Mouse (Mus musculus) lung, embryonic 16.5 days (tissue): ENCODE results near the gene Twnk. TPM values are rescaled to one million over a fixed set of nuclear protein-coding genes. Genes with fewer than 3 reads are reported as not detected.

ENCODE experiments used
- ATAC-seq: fragments of 200-750 bp; cut with Nextera tagmentation; 2 replicates; pipeline ENCODE4 v1.8.0; 2017; ENCODE audit warnings: low read depth, mild to moderate bottlenecking, moderate library complexity
- H3K27ac ChIP-seq: fragments of 300-500 bp; sonication (generic); 2 replicates; pipeline ENCODE4 v1.5.1; 2014; ENCODE audit warnings: mild to moderate bottlenecking, control low read depth, low read length
- H3K27me3 ChIP-seq: fragments of 300-500 bp; sonication (generic); 2 replicates; pipeline ENCODE4 v1.6.1; 2014; ENCODE audit warnings: low read depth, low read length, mixed read lengths; ENCODE audit not compliant: control insufficient read depth, insufficient read depth
- H3K36me3 ChIP-seq: fragments of 300-500 bp; sonication (generic); 2 replicates; pipeline ENCODE4 v1.6.1; 2014; ENCODE audit warnings: low read length; ENCODE audit not compliant: control insufficient read depth, insufficient read depth
- H3K4me1 ChIP-seq: fragments of 300-500 bp; sonication (generic); replicated peaks from 2 replicates; pipeline ENCODE4 v1.6.1; 2014; ENCODE audit warnings: low read length, mixed read lengths; ENCODE audit not compliant: control insufficient read depth, insufficient read depth
- H3K4me2 ChIP-seq: fragments of 300-500 bp; sonication (generic); 2 replicates; pipeline ENCODE4 v1.6.1; 2014; ENCODE audit warnings: low read depth, low read length, control low read depth
- H3K4me3 ChIP-seq: fragments of 300-500 bp; sonication (generic); 2 replicates; pipeline ENCODE4 v1.5.1; 2014; ENCODE audit warnings: mild to moderate bottlenecking, low read length, control low read depth
- H3K9ac ChIP-seq: fragments of 300-500 bp; sonication (generic); 2 replicates; pipeline ENCODE4 v1.6.1; 2014; ENCODE audit warnings: low read length, control low read depth
- H3K9me3 ChIP-seq: fragments of 300-500 bp; sonication (generic); 2 replicates; pipeline ENCODE4 v1.6.1; 2016; ENCODE audit warnings: low read length; ENCODE audit not compliant: control insufficient read depth
- WGBS: fragments of 180-500 bp; shearing (Covaris S2); extraction: QIAGEN DNeasy Blood & Tissue Kit; methylation state at CpG from one replicate; pipeline ENCODE4 v1.1.7; 2014; 5-methylcytosine and 5-hydroxymethylcytosine counted together
- polyA plus RNA-seq: library from polyadenylated mRNA; unstranded; fragments of >200 nt; fragmentation: Nextera tagmentation; extraction: Ambion mirVana; gene quantifications from 2 replicates; pipeline ENCODE4 v1.2.1, GENCODE M21; 2015

The Twnk gene
- polyA plus RNA-seq, 1 experiment from 2014 or later, result 19.8 TPM

- Histone ChIP-seq H3K27me3 (peaks cover 29% of the 10 kb centered on the region), H3K27ac (no peak overlapping the region)
These were observed 39.0 kb downstream of the Twnk start for GRCm38 (mm10) chr19:45044389-45044927.

GRCm38 (mm10) chr19:45045236-45045635, 39.8 kb downstream of the Twnk start:
- Histone ChIP-seq H3K27ac (no peak overlapping the region), H3K36me3 (no peaks in the 10 kb centered on the region), H3K4me1 (peaks cover 20% of the 10 kb centered on the region), H3K4me2 (no peak overlapping the region), H3K9ac (no peak overlapping the region), H3K27me3 (peaks cover 22% of the 10 kb centered on the region), H3K9me3 (no peaks in the 10 kb centered on the region), H3K4me3 (no peak overlapping the region)
- 34% methylated on average over 15 of the region's 15 CpGs for WGBS
- no peak for ATAC-seq

More at GRCm38 (mm10) chr19:45044389-45044927, 39.0 kb downstream of the Twnk start:
- Histone ChIP-seq H3K36me3 (no peaks in the 10 kb centered on the region), H3K4me3 (no peak overlapping the region), H3K4me1 (peaks cover 20% of the 10 kb centered on the region), H3K4me2 (no peak overlapping the region), H3K9ac (no peak overlapping the region), H3K9me3 (no peaks in the 10 kb centered on the region)
- WGBS, result 58% methylated on average over 11 of the region's 11 CpGs
- no peak for ATAC-seq

GRCm38 (mm10) chr19:45045651-45046050, 40.2 kb downstream of the Twnk start, which contains the start of gene Pdzd7:
Pdzd7 (minus strand) TSS chr19:45045717.
- Histone ChIP-seq H3K27ac (no peak within 1 kb of the TSS), H3K4me1 (peaks cover 20% of the 10 kb centered on the region), H3K27me3 (peaks cover 17% of the 10 kb centered on the region), H3K36me3 (no peaks in the 10 kb centered on the region), H3K4me3 (peak within 1 kb of the TSS; percentile 58), H3K9ac (peak within 1 kb of the TSS; percentile 69), H3K4me2 (peak within 1 kb of the TSS; percentile 79), H3K9me3 (no peaks in the 10 kb centered on the region)
- WGBS, result 76% methylated on average over 5 of the region's 5 CpGs
- ATAC-seq, result no peak

- Histone ChIP-seq H3K9ac (peak overlapping the region; percentile 69), H3K27me3 (peaks cover 17% of the 10 kb centered on the region), H3K4me1 (peaks cover 20% of the 10 kb centered on the region), H3K36me3 (no peaks in the 10 kb centered on the region), H3K9me3 (no peaks in the 10 kb centered on the region), H3K4me3 (peak overlapping the region; percentile 58), H3K4me2 (peak overlapping the region; percentile 79), H3K27ac (peak overlapping the region; percentile 94)
- ATAC-seq, result peak; percentile 52
- under 1% methylated on average over 34 of the region's 34 CpGs for WGBS
These were observed 41.3 kb downstream of the Twnk start for GRCm38 (mm10) chr19:45046523-45047321.

GRCm38 (mm10) chr19:45047417-45047934, 42.0 kb downstream of the Twnk start, which contains the start of gene Sfxn3:
Sfxn3 (plus strand) TSS chr19:45047503.
- peak within 1 kb of the TSS; percentile 58 for H3K4me3 ChIP-seq
- peaks cover 2% of the 10 kb centered on the region; the same call in 1 of the 2 replicates for H3K36me3 ChIP-seq
- peak; percentile 84 for ATAC-seq
- no peaks in the 10 kb centered on the region for H3K9me3 ChIP-seq
- peaks cover 17% of the 10 kb centered on the region for H3K27me3 ChIP-seq
- WGBS, result 0% methylated on average over 26 of the region's 26 CpGs
- H3K4me2 ChIP-seq, result peak within 1 kb of the TSS; percentile 79
- peak within 1 kb of the TSS; percentile 94 for H3K27ac ChIP-seq
- peaks cover 20% of the 10 kb centered on the region for H3K4me1 ChIP-seq
- peak within 1 kb of the TSS; percentile 69 for H3K9ac ChIP-seq

GRCm38 (mm10) chr19:45047935-45048643, 42.6 kb downstream of the Twnk start:
- peak overlapping the region; percentile 94 for H3K27ac ChIP-seq
- peak overlapping the region; percentile 69 for H3K9ac ChIP-seq
- H3K4me1 ChIP-seq, result peaks cover 20% of the 10 kb centered on the region
- peak overlapping the region; percentile 58 for H3K4me3 ChIP-seq
- peak overlapping the region; percentile 79 for H3K4me2 ChIP-seq
- H3K36me3 ChIP-seq, result peaks cover 6% of the 10 kb centered on the region; the same call in 1 of the 2 replicates
- H3K9me3 ChIP-seq, result no peaks in the 10 kb centered on the region
- 11% methylated on average over 11 of the region's 11 CpGs for WGBS
- ATAC-seq, result peak; percentile 71
- peaks cover 17% of the 10 kb centered on the region for H3K27me3 ChIP-seq

GRCm38 (mm10) chr19:45048644-45049365, 43.3 kb downstream of the Twnk start:
- Histone ChIP-seq H3K27ac (peak overlapping the region; percentile 94), H3K36me3 (peaks cover 8% of the 10 kb centered on the region; the same call in 1 of the 2 replicates), H3K4me1 (peaks cover 20% of the 10 kb centered on the region), H3K4me2 (peak overlapping the region; percentile 79), H3K9me3 (no peaks in the 10 kb centered on the region), H3K27me3 (peaks cover 17% of the 10 kb centered on the region), H3K4me3 (peak overlapping the region; percentile 58), H3K9ac (peak overlapping the region; percentile 69)
- WGBS, result 75% methylated on average over 12 of the region's 12 CpGs
- ATAC-seq, result no peak

GRCm38 (mm10) chr19:45049523-45049922, 44.1 kb downstream of the Twnk start:
- no peak overlapping the region for H3K9ac ChIP-seq
- H3K36me3 ChIP-seq, result peaks cover 8% of the 10 kb centered on the region; the same call in 1 of the 2 replicates
- peaks cover 13% of the 10 kb centered on the region; the same call in 1 of the 2 replicates for H3K27me3 ChIP-seq
- H3K4me2 ChIP-seq, result no peak overlapping the region
- no peak overlapping the region for H3K4me3 ChIP-seq
- peaks cover 20% of the 10 kb centered on the region for H3K4me1 ChIP-seq
- WGBS, result 60% methylated on average over 9 of the region's 9 CpGs
- ATAC-seq, result no peak
- H3K9me3 ChIP-seq, result no peaks in the 10 kb centered on the region
- no peak overlapping the region for H3K27ac ChIP-seq
